Mouse (Mus musculus): ENCODE measurements around the gene Rpl13a. TPM values are rescaled to one million over a fixed set of nuclear protein-coding genes. Genes with fewer than 3 reads are reported as not detected.

The Rpl13a gene
- polyA plus RNA-seq, 1 experiment from 2014 or later: 1,333 TPM

DNA sequence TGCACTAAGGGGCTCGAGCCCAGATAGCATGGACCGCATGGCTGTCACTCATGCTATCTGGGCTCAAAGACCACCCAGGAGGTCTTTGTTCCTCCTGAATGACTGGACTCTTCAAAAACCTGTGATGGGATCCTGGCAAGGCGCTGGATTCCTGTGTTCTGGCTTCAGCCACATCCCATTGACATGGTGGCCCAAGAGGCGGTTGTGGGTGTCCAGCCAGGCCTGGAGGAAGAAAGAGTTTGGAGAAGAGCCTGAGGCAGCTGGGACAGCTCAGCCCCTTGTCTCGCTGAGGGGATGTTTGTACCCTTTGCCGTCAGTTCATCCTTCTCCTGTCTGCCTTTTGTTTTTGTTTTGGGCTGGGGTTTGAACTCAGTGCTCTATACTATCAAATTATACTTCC is 21.0 kb upstream of the Rpl13a start:
- TF ChIP-seq CTCF (IDR thresholded peaks at IDR 0.05): no peak
- DNase-seq (ENCODE audit: low read depth, low spot score): no peak
- no peaks in the 10 kb centered on the region for H3K27me3 ChIP-seq
- in situ Hi-C loops (cut with MboI; ENCODE audit: low pct_unique_long_range_greater_than_20kb): no loop called here
- CTCF ChIA-PET: no interaction called here
- ATAC-seq: no peak
- POLR2A ChIA-PET: interaction anchor here (1.1 kb wide), 1 partner anchor 22 kb away, joined by 4 read pairs; no protein-coding TSS in a partner anchor

DNA sequence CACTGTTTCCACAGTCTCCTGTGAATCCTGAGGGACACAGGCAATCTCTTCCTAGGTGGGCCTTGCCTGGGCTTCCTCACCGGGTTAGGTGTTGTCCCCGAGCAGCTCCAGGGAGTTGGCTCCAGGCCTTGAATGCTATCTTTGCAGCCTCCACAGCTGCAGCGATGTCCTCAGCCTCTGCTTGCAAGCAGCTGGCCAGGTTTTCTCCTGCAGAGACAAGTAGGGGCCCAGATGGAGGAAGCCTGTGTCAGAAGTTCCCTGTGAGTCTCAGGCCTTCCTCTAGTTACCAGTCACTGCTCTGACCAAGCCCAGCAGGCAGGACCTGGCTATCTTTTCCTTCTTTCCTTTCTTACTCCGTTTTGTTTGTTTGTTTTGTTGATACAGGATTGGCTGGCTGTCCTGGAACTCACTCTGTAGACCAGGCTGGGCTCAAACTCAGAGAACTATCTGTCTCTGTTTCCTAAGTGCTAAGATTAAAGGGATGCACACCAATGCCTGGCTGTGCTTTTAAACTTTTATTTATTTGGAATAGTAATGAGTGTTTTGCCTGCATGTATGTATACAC is 20.1 kb upstream of the Rpl13a start:
- no peak for DNase-seq (ENCODE audit: low read depth, low spot score)
- ChIA-PET CTCF (no interaction called here), POLR2A (interaction anchor here (0.5 kb wide), 1 partner anchor 174 kb away, joined by 3 read pairs; no protein-coding TSS in a partner anchor)
- ATAC-seq: no peak
- H3K27me3 ChIP-seq: no peaks in the 10 kb centered on the region
- in situ Hi-C loops (cut with MboI; ENCODE audit: low pct_unique_long_range_greater_than_20kb): no loop called here
- TF ChIP-seq CTCF (IDR thresholded peaks at IDR 0.05): no peak

DNA sequence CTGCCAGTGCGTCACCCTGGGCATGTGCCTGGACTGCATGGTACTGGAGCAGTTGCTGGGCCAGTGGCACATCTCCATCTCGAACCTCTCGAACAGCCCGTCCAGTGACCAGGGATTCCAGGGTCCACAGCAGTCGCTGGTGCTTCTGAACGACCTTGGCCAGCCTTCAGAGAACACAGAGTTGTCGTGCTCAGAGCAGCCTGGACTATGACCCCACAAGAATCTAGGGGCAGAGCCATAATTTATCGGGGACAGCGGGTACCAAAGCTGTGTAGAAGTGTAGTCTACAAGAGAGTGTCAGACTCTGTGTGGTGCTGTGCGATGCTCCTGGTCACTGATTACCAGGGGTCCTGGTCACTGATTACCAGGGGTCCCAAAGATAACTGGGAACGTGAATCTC is 19.3 kb upstream of the Rpl13a start:
- TF ChIP-seq CTCF (IDR thresholded peaks at IDR 0.05): no peak
- CTCF ChIA-PET: no interaction called here
- H3K27me3 ChIP-seq: no peaks in the 10 kb centered on the region
- in situ Hi-C loops (cut with MboI; ENCODE audit: low pct_unique_long_range_greater_than_20kb): no loop called here
- POLR2A ChIA-PET: interaction anchor here (0.5 kb wide), 1 partner anchor 173 kb away, joined by 3 read pairs; no protein-coding TSS in a partner anchor
- no peak for DNase-seq (ENCODE audit: low read depth, low spot score)
- no peak for ATAC-seq

DNA sequence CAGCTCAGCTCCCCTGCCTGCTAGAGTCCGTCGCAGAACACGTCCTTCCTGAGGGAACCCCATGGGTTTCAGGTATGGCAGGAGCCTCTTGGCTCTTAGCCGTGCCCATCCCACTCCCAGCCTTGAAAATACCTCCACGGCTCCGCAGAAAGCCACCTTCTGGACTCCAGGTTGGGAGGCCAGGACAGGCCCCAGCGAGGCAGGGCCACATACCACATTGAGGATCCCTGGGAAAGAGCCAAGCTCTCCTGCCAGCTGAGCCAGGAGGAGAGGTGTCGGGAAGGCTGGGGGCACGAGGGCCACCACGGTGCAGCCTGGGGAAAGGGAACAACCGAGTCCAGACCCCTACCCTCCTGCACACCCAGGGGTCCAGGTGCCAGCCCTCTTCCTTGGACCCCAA is 18.7 kb upstream of the Rpl13a start:
- DNase-seq (ENCODE audit: low read depth, low spot score) (no peak), ATAC-seq (no peak)
- no peaks in the 10 kb centered on the region for H3K27me3 ChIP-seq
- ChIA-PET POLR2A (no interaction called here), CTCF (interaction anchor here (1.5 kb wide), 1 partner anchor 11 kb away, joined by 4 read pairs; the partner anchor contains the start of genes Flt3l and Gm45713)
- in situ Hi-C loops (cut with MboI; ENCODE audit: low pct_unique_long_range_greater_than_20kb): no loop called here
- TF ChIP-seq CTCF (IDR thresholded peaks at IDR 0.05): no peak

DNA sequence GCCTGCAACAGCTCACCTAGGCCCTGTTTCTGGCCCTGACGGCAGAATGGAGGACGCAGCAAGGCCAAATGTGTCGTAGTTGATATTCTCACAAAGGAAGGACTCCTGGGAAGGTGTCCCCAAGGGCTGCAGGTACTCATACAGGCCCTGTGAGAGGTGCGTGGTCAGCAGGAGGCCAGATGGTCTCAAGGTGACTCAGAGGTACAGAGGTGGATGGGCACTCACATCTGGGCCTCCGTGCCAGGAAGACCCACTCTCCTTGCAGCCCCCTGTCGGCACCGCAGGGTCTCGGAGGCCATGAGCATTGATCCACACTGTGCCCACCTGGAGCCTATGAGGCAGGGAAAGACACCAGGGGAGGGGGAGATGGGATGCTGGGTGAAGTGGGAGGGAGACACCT is 16.9 kb upstream of the Rpl13a start:
- CTCF ChIA-PET: no interaction called here
- POLR2A ChIA-PET: no interaction called here
- no peaks in the 10 kb centered on the region for H3K27me3 ChIP-seq
- no peak for ATAC-seq
- in situ Hi-C loops (cut with MboI; ENCODE audit: low pct_unique_long_range_greater_than_20kb): no loop called here
- no peak for DNase-seq (ENCODE audit: low read depth, low spot score)
- TF ChIP-seq CTCF (IDR thresholded peaks at IDR 0.05): no peak

DNA sequence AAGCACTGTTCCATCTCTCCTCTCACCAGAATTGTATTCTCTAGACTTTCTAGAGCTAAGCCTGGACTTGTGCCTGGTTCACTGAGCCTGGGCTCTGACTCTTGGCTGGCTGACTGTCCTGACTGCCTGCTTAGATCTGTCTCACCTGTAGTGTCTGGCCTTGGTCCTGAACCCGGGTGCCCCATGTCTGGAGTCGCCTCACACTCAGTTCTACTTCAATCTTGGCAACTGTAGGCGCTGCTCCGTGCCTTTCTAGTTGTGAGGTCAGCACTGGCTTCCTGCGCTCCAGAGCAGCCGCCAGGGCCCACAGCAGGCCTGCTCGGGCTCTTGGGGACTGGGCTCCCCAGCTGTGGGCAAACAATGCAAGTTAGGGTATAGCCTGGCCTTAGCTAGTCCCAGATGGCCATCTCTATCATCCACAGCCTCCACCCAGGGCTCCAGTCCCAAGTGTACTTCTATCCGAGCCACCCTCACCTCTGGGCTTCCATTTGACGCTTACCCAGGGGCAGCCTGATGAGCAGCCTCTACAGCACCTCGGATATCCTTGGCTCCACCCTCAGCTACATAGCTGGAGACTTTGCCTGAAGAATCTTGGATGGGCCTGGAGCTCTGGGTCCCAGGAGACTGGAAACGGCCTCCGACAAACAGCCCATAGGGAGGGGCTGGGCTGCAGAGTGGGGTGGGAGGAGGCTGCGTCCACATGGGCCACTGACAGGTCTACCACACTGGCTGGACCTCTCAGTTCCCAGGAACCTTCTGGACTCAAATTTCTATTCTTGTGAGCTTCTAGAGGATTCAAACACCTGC is 16.0 kb upstream of the Rpl13a start:
- no peaks in the 10 kb centered on the region for H3K27me3 ChIP-seq
- ChIA-PET POLR2A (no interaction called here), CTCF (interaction anchor here (1.3 kb wide), 1 partner anchor 76 kb away, joined by 3 read pairs; no protein-coding TSS in a partner anchor)
- no peak for DNase-seq (ENCODE audit: low read depth, low spot score)
- no peak for TF ChIP-seq CTCF (IDR thresholded peaks at IDR 0.05)
- in situ Hi-C loops (cut with MboI; ENCODE audit: low pct_unique_long_range_greater_than_20kb): no loop called here
- ATAC-seq: no peak

DNA sequence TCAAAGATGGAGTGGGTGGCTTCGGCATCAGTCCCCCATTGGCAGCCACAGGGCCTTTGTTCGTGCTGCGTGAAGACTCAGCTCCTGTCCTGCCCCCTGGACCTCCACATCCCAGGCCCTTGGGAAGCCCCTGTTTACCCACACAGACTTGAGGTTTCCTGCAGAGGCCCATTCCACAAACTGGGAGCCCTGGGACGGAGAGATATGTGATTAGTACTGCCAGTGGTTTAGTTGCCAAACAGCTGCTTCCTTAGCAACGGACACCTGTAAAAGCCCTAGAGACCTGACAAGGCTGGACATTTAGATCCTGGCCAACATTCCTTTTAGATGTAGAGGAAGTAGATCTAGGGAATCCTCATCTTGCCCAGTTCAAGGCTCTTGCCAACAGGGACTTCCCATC is 13.4 kb upstream of the Rpl13a start:
- in situ Hi-C loops (cut with MboI; ENCODE audit: low pct_unique_long_range_greater_than_20kb): no loop called here
- ChIA-PET POLR2A (no interaction called here), CTCF (no interaction called here)
- ATAC-seq (no peak), DNase-seq (ENCODE audit: low read depth, low spot score) (no peak)
- no peak for TF ChIP-seq CTCF (IDR thresholded peaks at IDR 0.05)
- no peaks in the 10 kb centered on the region for H3K27me3 ChIP-seq

DNA sequence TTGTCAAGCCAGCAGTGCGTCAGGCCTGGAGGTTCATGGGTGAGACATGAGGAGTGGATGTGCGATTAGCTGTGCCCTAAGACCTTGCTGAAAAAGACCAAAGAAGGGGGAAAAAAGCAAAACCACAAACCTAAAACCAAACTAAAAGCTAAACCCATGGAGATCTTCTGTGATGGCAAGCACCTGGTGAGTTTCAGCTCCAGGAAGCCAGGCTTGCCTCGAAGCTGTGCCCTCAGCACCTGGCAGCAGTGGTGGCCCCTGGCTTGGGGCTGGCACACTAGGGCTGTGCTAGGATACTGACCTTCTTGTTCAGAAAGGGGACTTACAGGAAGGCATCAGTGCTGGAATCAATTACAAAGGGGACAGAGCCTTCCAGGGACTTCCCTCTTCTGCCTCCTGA is 12.8 kb upstream of the Rpl13a start:
- ChIA-PET POLR2A (no interaction called here), CTCF (no interaction called here)
- no peak for TF ChIP-seq CTCF (IDR thresholded peaks at IDR 0.05)
- no peak for DNase-seq (ENCODE audit: low read depth, low spot score)
- in situ Hi-C loops (cut with MboI; ENCODE audit: low pct_unique_long_range_greater_than_20kb): no loop called here
- H3K27me3 ChIP-seq: no peaks in the 10 kb centered on the region
- no peak for ATAC-seq

DNA sequence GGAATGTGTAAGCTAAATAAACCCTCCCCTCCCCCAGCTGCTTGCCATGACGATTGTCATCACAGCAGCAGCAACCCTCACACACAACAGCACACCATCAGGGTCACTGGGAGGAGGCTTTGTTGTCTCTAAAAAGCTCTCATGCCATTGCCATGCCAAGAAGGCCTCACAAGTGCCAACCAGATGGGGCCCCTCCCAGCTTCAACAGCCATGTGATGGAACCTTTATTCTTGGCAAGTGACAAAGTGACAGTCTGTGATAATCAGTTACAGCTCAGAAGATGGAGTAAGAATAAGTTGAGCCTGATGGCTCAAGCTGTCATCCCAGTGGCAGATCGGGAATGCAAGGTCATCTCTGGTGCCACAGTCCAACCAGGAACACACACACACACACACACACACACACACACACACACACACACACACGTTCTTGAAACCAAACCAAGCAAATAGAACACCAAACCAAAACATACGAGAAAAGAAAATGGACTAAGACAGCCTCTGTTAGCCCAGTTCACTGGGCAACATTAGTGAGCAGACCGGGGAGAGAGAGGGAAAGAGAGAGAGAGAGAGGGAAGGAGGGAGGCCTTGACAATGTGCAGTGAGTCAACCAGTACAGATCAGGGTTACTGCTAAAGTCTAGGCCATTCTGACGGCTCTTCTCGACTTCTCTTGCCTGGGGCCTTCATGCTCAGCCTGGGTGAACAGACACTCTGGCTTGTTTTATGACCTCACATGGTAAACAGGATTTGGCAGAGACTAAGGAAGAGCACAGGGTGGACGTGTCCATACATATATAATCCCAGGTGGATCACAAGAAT is 11.6 kb upstream of the Rpl13a start:
- in situ Hi-C loops (cut with MboI; ENCODE audit: low pct_unique_long_range_greater_than_20kb): no loop called here
- ChIA-PET CTCF (no interaction called here), POLR2A (no interaction called here)
- DNase-seq (ENCODE audit: low read depth, low spot score) (no peak), ATAC-seq (no peak)
- TF ChIP-seq CTCF (IDR thresholded peaks at IDR 0.05): no peak
- no peaks in the 10 kb centered on the region for H3K27me3 ChIP-seq

DNA sequence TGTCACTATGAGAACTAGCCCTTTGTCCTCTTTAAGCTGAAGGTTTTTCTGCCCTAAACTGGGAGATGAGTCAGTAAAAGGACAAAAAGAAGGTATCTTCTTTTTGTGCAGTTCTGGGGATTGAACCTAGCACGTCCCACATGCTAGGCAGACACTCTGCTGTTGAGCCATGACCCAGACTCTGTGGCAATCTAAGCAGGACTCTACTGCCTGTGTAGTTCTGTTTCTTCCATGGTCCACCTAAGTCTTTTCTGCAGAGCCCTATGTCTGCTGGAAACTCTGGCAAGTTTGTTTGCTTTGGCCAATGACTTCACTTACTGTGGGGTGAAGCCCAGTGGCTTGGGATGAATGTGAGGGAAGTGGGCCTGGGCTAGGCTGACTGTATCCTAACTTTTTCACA is 9.8 kb upstream of the Rpl13a start:
- TF ChIP-seq CTCF (IDR thresholded peaks at IDR 0.05): no peak
- H3K27me3 ChIP-seq: no peaks in the 10 kb centered on the region
- ChIA-PET CTCF (interaction anchor here (1.5 to 2.8 kb wide), 2 partner anchors 13 to 15 kb away, joined by 4 to 10 read pairs; partner anchors contain the start of genes Aldh16a1 and Pih1d1), POLR2A (no interaction called here)
- DNase-seq (ENCODE audit: low read depth, low spot score) (no peak), ATAC-seq (no peak)
- in situ Hi-C loops (cut with MboI; ENCODE audit: low pct_unique_long_range_greater_than_20kb): no loop called here
